In the genomic region with DNA sequence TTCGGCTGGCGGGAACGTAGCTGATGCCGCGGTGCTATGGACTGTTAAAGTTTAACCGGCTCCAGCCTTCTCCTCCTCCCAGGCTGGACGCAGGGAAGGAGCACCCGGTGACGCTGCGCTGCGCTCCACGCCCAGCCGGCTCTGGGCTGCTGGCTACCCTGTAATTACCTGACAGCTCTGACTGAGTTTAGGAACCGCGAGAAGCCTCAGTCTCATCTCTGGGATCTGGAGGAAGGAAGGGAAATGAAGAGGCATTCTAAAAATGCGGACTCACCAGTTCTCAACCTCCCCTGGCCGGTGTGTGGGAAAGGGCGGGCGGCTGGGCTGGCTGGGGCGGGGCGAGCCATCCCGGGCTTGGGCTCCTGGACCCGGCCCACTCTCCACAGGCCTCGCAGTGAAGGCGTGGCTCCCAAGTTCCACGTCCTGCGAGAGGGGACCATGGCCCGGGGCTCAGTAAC, we compare ENCODE assay signal across 8 mouse cellular contexts. TPM values are rescaled to one million over a fixed set of nuclear protein-coding genes. Genes with fewer than 3 reads are reported as not detected.
DNase-seq lines count a peak whose midpoint lies in the region; ATAC-seq and TF ChIP-seq lines count a peak whose summit lies in the region.

No protein-coding gene starts in this region.

- no peaks in the 10 kb centered on the region; the same call in 1 of the 2 replicates for H3K36me3 ChIP-seq in embryonic facial prominence, embryonic 12.5 days
- peaks cover 24% of the 10 kb centered on the region for H3K36me3 ChIP-seq in heart, embryonic 13.5 days
- 0 out of 2 replicates have a peak, but pooled peaks cover 7% of the 10 kb centered on the region for H3K36me3 ChIP-seq in kidney, postnatal 0 days (ENCODE audit: insufficient read depth, low read length)

- ATAC-seq in embryonic facial prominence, embryonic 12.5 days (ENCODE audit: insufficient number of reproducible peaks, insufficient read depth, low FRiP score, low TSS enrichment): peak; percentile 52
- no peak for ATAC-seq in heart, embryonic 13.5 days (ENCODE audit: extremely low read depth, insufficient number of reproducible peaks, low FRiP score, low TSS enrichment)
- ATAC-seq in kidney, postnatal 0 days (replicated peaks; ENCODE audit: low FRiP score, low read depth): peak; percentile 71

- peak overlapping the region; percentile 28; the same call in 1 of the 2 replicates for H3K9ac ChIP-seq in embryonic facial prominence, embryonic 12.5 days
- H3K9ac ChIP-seq in heart, embryonic 13.5 days: peak overlapping the region; percentile 63
- peak overlapping the region; percentile 46; the same call in 1 of the 2 replicates for H3K9ac ChIP-seq in kidney, postnatal 0 days (ENCODE audit: low read depth, low read length)

- peak overlapping the region; percentile 27 for H3K4me3 ChIP-seq in embryonic facial prominence, embryonic 12.5 days
- peak overlapping the region; percentile 48 for H3K4me3 ChIP-seq in heart, embryonic 13.5 days
- H3K4me3 ChIP-seq in kidney, postnatal 0 days (replicated peaks; ENCODE audit: low read depth, low read length): peak overlapping the region; percentile 23

- peaks cover 30% of the 10 kb centered on the region for H3K4me1 ChIP-seq in embryonic facial prominence, embryonic 12.5 days
- H3K4me1 ChIP-seq in heart, embryonic 13.5 days: peaks cover 41% of the 10 kb centered on the region
- H3K4me1 ChIP-seq in kidney, postnatal 0 days (replicated peaks; ENCODE audit: insufficient read depth, low read length): peaks cover 33% of the 10 kb centered on the region

- no peaks in the 10 kb centered on the region for H3K9me3 ChIP-seq in embryonic facial prominence, embryonic 12.5 days
- no peaks in the 10 kb centered on the region for H3K9me3 ChIP-seq in heart, embryonic 13.5 days
- no peaks in the 10 kb centered on the region for H3K9me3 ChIP-seq in kidney, postnatal 0 days (replicated peaks; ENCODE audit: low read length)

- peaks cover 18% of the 10 kb centered on the region for H3K27me3 ChIP-seq in embryonic facial prominence, embryonic 12.5 days
- H3K27me3 ChIP-seq in heart, embryonic 13.5 days (replicated peaks): peaks cover 26% of the 10 kb centered on the region
- no peaks in the 10 kb centered on the region for H3K27me3 ChIP-seq in kidney, postnatal 0 days (ENCODE audit: insufficient read depth, low read length)

- H3K4me2 ChIP-seq in embryonic facial prominence, embryonic 12.5 days (replicated peaks): peak overlapping the region; percentile 52
- H3K4me2 ChIP-seq in heart, embryonic 13.5 days: peak overlapping the region; percentile 76
- peak overlapping the region; percentile 62 for H3K4me2 ChIP-seq in kidney, postnatal 0 days (ENCODE audit: low read length)

- peak overlapping the region; percentile 8; the same call in 1 of the 2 replicates for H3K27ac ChIP-seq in embryonic facial prominence, embryonic 12.5 days
- no peak overlapping the region for H3K27ac ChIP-seq in heart, embryonic 13.5 days (replicated peaks)
- H3K27ac ChIP-seq in kidney, postnatal 0 days: peak overlapping the region; percentile 28; the same call in 1 of the 2 replicates

- 3% methylated on average over 28 of the region's 28 CpGs for WGBS in embryonic facial prominence, embryonic 12.5 days
- WGBS in heart, embryonic 13.5 days: 8% methylated on average over 28 of the region's 28 CpGs
- WGBS in kidney, postnatal 0 days: 9% methylated on average over 28 of the region's 28 CpGs

- TF ChIP-seq CTCF in kidney, postnatal 0 days (IDR thresholded peaks at IDR 0.05; ENCODE audit: low read depth): no peak

- DNase-seq in adrenal gland, postnatal 14 days: peak; percentile 56
- peak; percentile 68 for DNase-seq in kidney, postnatal 0 days (ENCODE audit: low spot score)
- DNase-seq in lung, postnatal 25 days (ENCODE audit: low spot score): peak; percentile 54
- DNase-seq in urinary bladder, postnatal 4 days (ENCODE audit: low spot score in 2 of 2): peak; percentile 60 to 70
- DNase-seq in left cerebral cortex, adult 11 months (ENCODE audit: low spot score): no peak
- DNase-seq in natural killer cell, adult 2 months (ENCODE audit: low spot score in 2 of 2): no peak

RNA-seq across cellular contexts. Expression of a gene that starts 56.7 kb away (rescaled TPM):
- total RNA-seq in adrenal gland, postnatal 14 days (2021): 8.3 and 12.0 TPM in 2 replicates
- polyA plus RNA-seq in embryonic facial prominence, embryonic 12.5 days (2016; fragmentation: Nextera tagmentation; extraction: Ambion mirVana): 28.9 and 30.9 TPM in 2 replicates
- polyA plus RNA-seq in heart, embryonic 13.5 days (2015; fragmentation: Nextera tagmentation; extraction: Ambion mirVana): 16.0 and 16.1 TPM in 2 replicates
- polyA plus RNA-seq in kidney, postnatal 0 days (2015; fragmentation: Nextera tagmentation; extraction: Ambion mirVana): 21.2 and 22.9 TPM in 2 replicates

Comparison
In these comparisons a context has a peak if more than half of its experiments do, and no peak if none do; other contexts are left out.
1. DNase-seq: peak in adrenal gland, postnatal 14 days (single experiment), kidney, postnatal 0 days (single experiment), lung, postnatal 25 days (single experiment) and urinary bladder, postnatal 4 days (2 of 2); none in left cerebral cortex, adult 11 months (single experiment) and natural killer cell, adult 2 months (0 of 2).
2. Peak in every context shown above with its lines, with median percentiles within 50 percentile points of each other: H3K4me2 ChIP-seq, H3K4me3 ChIP-seq and H3K9ac ChIP-seq.